Mouse (Mus musculus) limb, embryonic 13.5 days (tissue): ENCODE measurements around the gene Ubtd2. TPM values are rescaled to one million over a fixed set of nuclear protein-coding genes. Genes with fewer than 3 reads are reported as not detected.
A peak's percentile ranks its signal among the peaks of the same experiment; 100 is the strongest.
"Not testable (repeated sequence)": the region's sequence is repeated elsewhere in the genome, so short reads cannot be mapped to it uniquely, and the experiment has no call there.

Experiments used
- ATAC-seq: fragments of 200-750 bp; cut with Nextera tagmentation; 2 replicates; pipeline ENCODE4 v1.8.0; 2017; ENCODE audit warnings: low read depth, moderate number of reproducible peaks, moderate TSS enrichment; ENCODE audit not compliant: low FRiP score
- H3K27ac ChIP-seq: fragments of 300-500 bp; sonication (generic); 2 replicates; pipeline ENCODE4 v1.5.1; 2015; ENCODE audit warnings: inconsistent platforms, mild to moderate bottlenecking, moderate library complexity
- H3K27me3 ChIP-seq: fragments of 300-500 bp; sonication (generic); 2 replicates; pipeline ENCODE4 v1.6.1; 2015; ENCODE audit warnings: mild to moderate bottlenecking, inconsistent platforms
- H3K36me3 ChIP-seq: fragments of 300-500 bp; sonication (generic); 2 replicates; pipeline ENCODE4 v1.6.1; 2015; ENCODE audit warnings: inconsistent platforms, mild to moderate bottlenecking, moderate library complexity
- H3K4me1 ChIP-seq: fragments of 300-500 bp; sonication (generic); 2 replicates; pipeline ENCODE4 v1.6.1; 2015; ENCODE audit warnings: inconsistent platforms
- H3K4me2 ChIP-seq: fragments of 300-500 bp; sonication (generic); replicated peaks from 2 replicates; pipeline ENCODE4 v1.6.1; 2015; ENCODE audit warnings: inconsistent platforms, mild to moderate bottlenecking, moderate library complexity
- H3K4me3 ChIP-seq: fragments of 300-500 bp; sonication (generic); 2 replicates; pipeline ENCODE4 v1.5.1; 2015; ENCODE audit warnings: moderate library complexity, mild to moderate bottlenecking, inconsistent platforms
- H3K9ac ChIP-seq: fragments of 300-500 bp; sonication (generic); 2 replicates; pipeline ENCODE4 v1.6.1; 2015; ENCODE audit warnings: mild to moderate bottlenecking, inconsistent platforms
- H3K9me3 ChIP-seq: fragments of 300-500 bp; sonication (generic); 2 replicates; pipeline ENCODE4 v1.6.1; 2016; ENCODE audit warnings: inconsistent platforms
- WGBS: fragments of 180-500 bp; shearing (Covaris S2); methylation state at CpG from one replicate; pipeline ENCODE4 v1.1.7; 2015; 5-methylcytosine and 5-hydroxymethylcytosine counted together
- polyA plus RNA-seq: library from polyadenylated mRNA; unstranded; fragments of >200 nt; fragmentation: Nextera tagmentation; extraction: Ambion mirVana; gene quantifications from 2 replicates; pipeline ENCODE4 v1.2.1, GENCODE M21; 2015

The Ubtd2 gene
- polyA plus RNA-seq, 1 experiment from 2014 or later, result 97.3 TPM

- no peak for ATAC-seq
- 89% methylated on average over 2 of the region's 2 CpGs for WGBS
- no peak overlapping the region for H3K27ac ChIP-seq
Observed at GRCm38 (mm10) chr11:32503711-32504110, 48.5 kb downstream of the Ubtd2 start.

GRCm38 (mm10) chr11:32505091-32505739, 50.0 kb downstream of the Ubtd2 start:
- Histone ChIP-seq H3K27ac (no peak overlapping the region), H3K4me3 (no peak overlapping the region), H3K9me3 (no peaks in the 10 kb centered on the region), H3K36me3 (peaks cover 25% of the 10 kb centered on the region), H3K4me2 (no peak overlapping the region), H3K9ac (no peak overlapping the region), H3K27me3 (no peaks in the 10 kb centered on the region), H3K4me1 (no peaks in the 10 kb centered on the region)
- no peak for ATAC-seq
- WGBS, result 74% methylated on average over 7 of the region's 7 CpGs

More at GRCm38 (mm10) chr11:32503711-32504110, 48.5 kb downstream of the Ubtd2 start:
- no peaks in the 10 kb centered on the region for H3K27me3 ChIP-seq
- H3K4me1 ChIP-seq, result peaks cover 1% of the 10 kb centered on the region; the same call in 1 of the 2 replicates
- no peak overlapping the region for H3K4me3 ChIP-seq
- no peak overlapping the region for H3K9ac ChIP-seq
- H3K9me3 ChIP-seq, result no peaks in the 10 kb centered on the region
- H3K36me3 ChIP-seq, result peaks cover 30% of the 10 kb centered on the region
- H3K4me2 ChIP-seq, result no peak overlapping the region

DNA sequence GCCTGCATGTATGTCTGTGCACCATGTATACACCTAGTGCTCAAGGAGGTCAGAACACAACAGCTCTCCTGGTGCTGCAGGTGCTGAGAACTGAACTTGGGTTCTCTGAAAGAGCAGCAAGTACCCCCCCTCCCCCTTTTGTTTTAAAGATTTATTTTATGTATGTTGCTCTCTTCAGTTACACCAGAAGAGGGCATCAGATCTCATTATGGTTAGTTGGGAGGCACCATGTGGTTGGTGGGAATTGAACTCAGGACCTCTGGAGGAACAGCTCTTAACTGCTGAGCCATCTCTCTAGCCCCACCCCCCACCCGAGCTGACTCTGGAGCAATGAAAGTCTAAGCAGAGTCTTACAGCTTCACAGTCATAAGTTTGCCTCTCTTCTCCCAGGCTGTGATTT, 55.8 kb downstream of the Ubtd2 start:
- WGBS, result 83% methylated on average over 1 of the region's 1 CpGs
- Histone ChIP-seq H3K27me3 (no peaks in the 10 kb centered on the region), H3K9me3 (no peaks in the 10 kb centered on the region), H3K9ac (no peak overlapping the region), H3K4me2 (no peak overlapping the region), H3K4me1 (no peaks in the 10 kb centered on the region), H3K27ac (no peak overlapping the region), H3K36me3 (peaks cover 6% of the 10 kb centered on the region), H3K4me3 (no peak overlapping the region)
- no peak for ATAC-seq

DNA sequence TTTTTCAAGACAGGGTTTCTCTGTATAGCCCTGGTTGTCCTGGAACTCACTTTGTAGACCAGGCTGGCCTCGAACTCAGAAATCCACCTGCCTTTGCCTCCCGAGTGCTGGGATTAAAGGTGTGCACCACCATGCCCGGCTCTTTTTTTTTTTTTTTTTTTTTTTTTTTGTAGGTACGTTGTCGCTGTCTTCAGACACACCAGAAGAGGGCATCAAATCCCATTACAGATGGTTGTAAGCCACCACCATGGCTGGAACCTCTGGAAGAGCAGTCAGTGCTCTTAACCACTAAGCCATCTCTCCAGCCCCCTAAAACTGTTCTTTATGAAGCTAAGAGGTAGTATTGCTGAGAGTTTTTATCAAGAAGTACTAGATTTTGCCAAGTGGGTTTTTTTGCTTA, 59.7 kb downstream of the Ubtd2 start:
- not testable (repeated sequence) for H3K9me3 ChIP-seq, H3K4me2 ChIP-seq, H3K9ac ChIP-seq, H3K4me3 ChIP-seq, H3K27ac ChIP-seq, H3K4me1 ChIP-seq, H3K27me3 ChIP-seq, ATAC-seq
- 87% methylated on average over 5 of the region's 5 CpGs for WGBS
- H3K36me3 ChIP-seq, result peaks cover 38% of the 10 kb centered on the region

DNA sequence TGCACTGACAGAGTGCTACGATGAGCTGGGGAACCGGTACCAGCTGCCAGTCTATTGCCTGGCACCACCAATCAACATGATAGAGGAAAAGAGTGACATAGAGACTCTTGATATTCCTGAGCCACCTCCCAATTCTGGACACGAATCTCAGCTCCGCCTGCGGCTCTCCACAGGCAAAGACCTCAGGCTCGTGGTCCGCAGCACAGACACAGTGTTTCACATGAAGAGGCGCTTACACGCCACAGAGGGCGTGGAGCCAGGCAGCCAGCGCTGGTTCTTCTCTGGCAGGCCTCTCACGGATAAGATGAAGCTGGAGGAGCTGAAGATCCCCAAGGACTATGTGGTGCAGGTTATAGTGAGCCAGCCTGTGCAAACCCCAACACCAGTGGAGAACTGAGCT, 60.9 kb downstream of the Ubtd2 start:
- no peak overlapping the region for H3K4me2 ChIP-seq
- no peak overlapping the region for H3K9ac ChIP-seq
- peaks cover 43% of the 10 kb centered on the region for H3K36me3 ChIP-seq
- WGBS, result 92% methylated on average over 12 of the region's 12 CpGs
- H3K4me3 ChIP-seq, result no peak overlapping the region
- ATAC-seq, result no peak
- H3K27me3 ChIP-seq, result no peaks in the 10 kb centered on the region
- no peak overlapping the region for H3K27ac ChIP-seq
- H3K4me1 ChIP-seq, result no peaks in the 10 kb centered on the region; the same call in 1 of the 2 replicates
- H3K9me3 ChIP-seq, result no peaks in the 10 kb centered on the region

DNA sequence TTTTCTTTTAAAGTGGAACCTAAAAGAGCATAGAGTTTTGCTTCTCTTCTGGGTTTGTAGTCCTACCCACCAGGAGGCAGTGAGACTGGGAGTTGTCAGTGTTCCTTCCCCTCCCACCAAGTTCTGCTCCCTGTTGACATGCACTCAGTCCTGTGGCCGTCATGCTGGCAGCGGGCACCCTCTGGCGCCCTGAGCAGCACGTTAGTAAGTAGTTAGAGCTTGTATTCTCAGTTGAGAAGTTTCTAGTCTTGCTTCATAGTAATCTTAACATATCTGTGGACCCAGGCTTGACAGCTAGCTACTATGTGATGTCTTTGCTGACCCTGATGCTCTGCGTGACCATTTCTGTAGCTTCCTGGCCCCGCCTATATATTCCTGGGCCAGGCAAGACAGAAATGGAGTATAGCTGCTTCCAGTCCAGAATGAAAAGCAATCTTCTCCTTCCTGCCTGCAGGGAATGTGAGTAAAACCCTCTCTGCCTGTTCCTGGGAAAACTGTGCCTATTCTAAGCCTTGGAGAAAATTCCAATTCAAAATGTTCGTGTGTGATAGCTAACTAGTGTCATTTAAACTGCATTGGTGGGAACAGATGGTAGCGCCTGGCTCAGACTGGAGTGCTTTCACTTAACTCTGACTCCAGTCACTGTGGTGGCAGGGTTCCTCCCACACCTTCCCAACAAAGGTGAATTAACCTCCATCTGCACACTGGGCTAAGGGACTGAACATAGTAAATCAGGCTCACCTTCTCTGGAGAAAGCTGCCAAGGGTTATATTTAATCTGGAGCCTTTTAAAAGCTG, 61.9 kb downstream of the Ubtd2 start:
- 84% methylated on average over 8 of the region's 8 CpGs for WGBS
- Histone ChIP-seq H3K4me2 (no peak overlapping the region), H3K36me3 (peaks cover 43% of the 10 kb centered on the region), H3K9ac (no peak overlapping the region), H3K4me3 (no peak overlapping the region), H3K27me3 (no peaks in the 10 kb centered on the region), H3K9me3 (no peaks in the 10 kb centered on the region), H3K27ac (peak overlapping the region; percentile 29; the same call in 1 of the 2 replicates), H3K4me1 (no peaks in the 10 kb centered on the region; the same call in 1 of the 2 replicates)
- no peak; the same call in 1 of the 2 replicates for ATAC-seq

- Histone ChIP-seq H3K4me3 (no peak overlapping the region), H3K27me3 (no peaks in the 10 kb centered on the region), H3K4me1 (no peaks in the 10 kb centered on the region; the same call in 1 of the 2 replicates), H3K9me3 (no peaks in the 10 kb centered on the region), H3K4me2 (no peak overlapping the region), H3K9ac (no peak overlapping the region), H3K36me3 (peaks cover 52% of the 10 kb centered on the region), H3K27ac (no peak overlapping the region)
- WGBS, result 91% methylated on average over 4 of the region's 4 CpGs
- ATAC-seq, result no peak
Observed at GRCm38 (mm10) chr11:32518770-32519169, 63.6 kb downstream of the Ubtd2 start.

- 75% methylated on average over 1 of the region's 1 CpGs for WGBS
- ATAC-seq, result no peak
- H3K27ac ChIP-seq, result no peak overlapping the region
- no peak overlapping the region for H3K4me2 ChIP-seq
- no peaks in the 10 kb centered on the region; the same call in 1 of the 2 replicates for H3K4me1 ChIP-seq
- H3K27me3 ChIP-seq, result no peaks in the 10 kb centered on the region
- H3K36me3 ChIP-seq, result peaks cover 58% of the 10 kb centered on the region
- no peak overlapping the region for H3K9ac ChIP-seq
- no peak overlapping the region for H3K4me3 ChIP-seq
- H3K9me3 ChIP-seq, result no peaks in the 10 kb centered on the region
Observed at GRCm38 (mm10) chr11:32519354-32519753, 64.2 kb downstream of the Ubtd2 start.

DNA sequence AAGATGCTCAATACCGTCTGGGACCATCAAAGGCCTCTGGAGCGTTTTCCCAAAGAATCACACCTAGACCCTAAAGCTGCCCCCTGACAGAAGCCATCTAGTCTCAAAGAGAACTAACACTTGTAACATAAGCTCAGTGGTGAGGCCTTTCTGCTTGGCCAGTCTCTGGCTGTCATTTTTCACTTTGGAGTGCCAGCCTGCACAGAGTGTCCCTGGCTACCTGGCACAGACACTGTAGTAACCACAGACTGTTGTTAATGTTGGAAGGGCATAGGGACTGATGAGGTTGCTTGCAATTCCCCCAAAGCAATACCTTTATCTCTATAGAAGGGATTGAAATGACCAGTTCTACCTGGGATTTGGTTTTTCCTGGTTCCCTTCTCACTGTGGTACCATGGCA, 66.1 kb downstream of the Ubtd2 start:
- no peak overlapping the region for H3K27ac ChIP-seq
- H3K9me3 ChIP-seq, result no peaks in the 10 kb centered on the region
- H3K4me2 ChIP-seq, result no peak overlapping the region
- H3K4me1 ChIP-seq, result no peaks in the 10 kb centered on the region; the same call in 1 of the 2 replicates
- H3K27me3 ChIP-seq, result no peaks in the 10 kb centered on the region
- 70% methylated on average over 2 of the region's 2 CpGs for WGBS
- H3K4me3 ChIP-seq, result no peak overlapping the region
- H3K36me3 ChIP-seq, result peaks cover 64% of the 10 kb centered on the region
- no peak overlapping the region for H3K9ac ChIP-seq
- no peak for ATAC-seq

- ATAC-seq, result no peak
- WGBS, result 85% methylated on average over 11 of the region's 11 CpGs
- Histone ChIP-seq H3K36me3 (peaks cover 47% of the 10 kb centered on the region), H3K9me3 (no peaks in the 10 kb centered on the region), H3K4me3 (no peak overlapping the region), H3K4me2 (no peak overlapping the region), H3K27me3 (no peaks in the 10 kb centered on the region), H3K27ac (no peak overlapping the region), H3K4me1 (no peaks in the 10 kb centered on the region), H3K9ac (no peak overlapping the region)
Observed at GRCm38 (mm10) chr11:32524122-32524920, 69.2 kb downstream of the Ubtd2 start.

DNA sequence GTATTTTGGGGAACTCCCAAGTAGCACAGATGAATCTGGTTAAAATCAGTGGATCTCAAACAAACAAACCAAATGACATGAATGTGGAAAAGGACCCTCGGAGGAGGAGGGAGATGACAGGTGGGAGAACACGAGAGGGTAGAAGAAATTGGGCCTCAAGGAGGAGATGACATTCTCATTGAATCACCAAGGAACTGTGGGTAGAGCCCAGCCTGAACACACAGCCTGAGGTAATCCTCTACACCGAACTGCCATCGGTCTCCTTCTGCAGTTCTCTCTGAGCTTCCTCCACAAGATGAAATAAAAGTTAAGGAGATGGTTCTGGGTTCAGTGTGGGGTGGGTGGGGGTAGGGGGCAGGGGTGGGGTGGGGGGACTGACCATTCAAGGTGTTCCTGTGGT, 71.8 kb downstream of the Ubtd2 start:
- Histone ChIP-seq H3K9me3 (no peaks in the 10 kb centered on the region), H3K4me2 (no peak overlapping the region)
- WGBS, result 90% methylated on average over 4 of the region's 4 CpGs

DNA sequence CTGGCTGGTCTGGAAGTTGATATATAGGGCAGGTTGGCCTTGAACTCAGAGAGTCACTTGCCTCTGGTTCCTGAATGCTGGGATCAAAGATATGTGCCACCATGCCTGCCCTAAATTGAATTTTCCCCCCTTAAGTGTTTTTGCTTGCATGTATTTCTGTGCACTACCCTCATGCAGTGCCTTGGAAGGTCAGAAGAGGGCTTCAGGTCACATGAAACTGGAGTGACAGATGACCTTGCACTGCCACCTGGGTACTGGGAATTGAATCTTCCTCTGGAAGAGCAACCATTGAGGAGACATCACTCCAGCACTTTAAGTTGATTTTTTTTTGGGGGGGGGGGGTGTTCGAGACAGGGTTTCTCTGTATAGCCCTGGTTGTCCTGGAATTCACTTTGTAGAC, 75.0 kb downstream of the Ubtd2 start:
- peaks cover 11% of the 10 kb centered on the region; the same call in 1 of the 2 replicates for H3K36me3 ChIP-seq
- WGBS, result 81% methylated on average over 1 of the region's 1 CpGs
- H3K9me3 ChIP-seq, result no peaks in the 10 kb centered on the region
- H3K4me1 ChIP-seq, result peaks cover 28% of the 10 kb centered on the region
- peaks cover 26% of the 10 kb centered on the region for H3K27me3 ChIP-seq
- no peak overlapping the region for H3K27ac ChIP-seq
- H3K4me2 ChIP-seq, result no peak overlapping the region
- no peak overlapping the region for H3K9ac ChIP-seq
- ATAC-seq, result no peak
- H3K4me3 ChIP-seq, result no peak overlapping the region

More for the DNA sequence above, 71.8 kb downstream of the Ubtd2 start:
- peaks cover 16% of the 10 kb centered on the region for H3K27me3 ChIP-seq
- peaks cover 34% of the 10 kb centered on the region for H3K36me3 ChIP-seq
- ATAC-seq, result no peak
- H3K9ac ChIP-seq, result no peak overlapping the region
- H3K4me3 ChIP-seq, result no peak overlapping the region
- peaks cover 6% of the 10 kb centered on the region for H3K4me1 ChIP-seq
- H3K27ac ChIP-seq, result no peak overlapping the region
